8 mouse cellular contexts compared by ENCODE assay signal in genomic region chr8:85433017-85433393, GRCm38 (mm10). TPM values are rescaled to one million over a fixed set of nuclear protein-coding genes. Genes with fewer than 3 reads are reported as not detected.
DNase-seq lines count a peak whose midpoint lies in the region; ATAC-seq and TF ChIP-seq lines count a peak whose summit lies in the region.

No protein-coding gene starts in this region.

- no peaks in the 10 kb centered on the region for H3K36me3 ChIP-seq in limb, embryonic 11.5 days (ENCODE audit: control insufficient read depth, insufficient read depth, low read length)
- no peaks in the 10 kb centered on the region for H3K36me3 ChIP-seq in neural tube, embryonic 14.5 days (ENCODE audit: control insufficient read depth, insufficient read depth, low read length)

- intact Hi-C loops in left cerebral cortex, adult 2 months (cut with DNase I), result loop anchor here (2.0 kb wide), 1 partner anchor 20 kb away; no protein-coding TSS in a partner anchor
- intact Hi-C loops in left cerebral cortex, postnatal 36 days (cut with DNase I), result no loop called here

- 3% methylated on average over 6 of the region's 6 CpGs for WGBS in limb, embryonic 11.5 days
- WGBS in neural tube, embryonic 14.5 days, result 3% methylated on average over 6 of the region's 6 CpGs

- TF ChIP-seq POLR2A in embryonic fibroblast, embryonic 13.5 days (IDR thresholded peaks at IDR 0.05; ENCODE audit: low read depth, low read length), result no peak

- H3K4me3 ChIP-seq in left cerebral cortex, adult 2 months, result peak overlapping the region; percentile 75
- peak overlapping the region; percentile 13 for H3K4me3 ChIP-seq in embryonic fibroblast, embryonic 13.5 days (ENCODE audit: insufficient read depth, low read length)
- H3K4me3 ChIP-seq in limb, embryonic 11.5 days (ENCODE audit: low read depth, low read length), result peak overlapping the region; percentile 53
- H3K4me3 ChIP-seq in neural tube, embryonic 14.5 days (ENCODE audit: low read depth, low read length), result peak overlapping the region; percentile 83

- H3K9me3 ChIP-seq in limb, embryonic 11.5 days (ENCODE audit: control insufficient read depth, low read length), result no peaks in the 10 kb centered on the region
- no peaks in the 10 kb centered on the region for H3K9me3 ChIP-seq in neural tube, embryonic 14.5 days (ENCODE audit: control insufficient read depth, low read length)

- no peak for TF ChIP-seq CTCF in left cerebral cortex, adult 2 months (IDR thresholded peaks at IDR 0.05)
- no peak for TF ChIP-seq CTCF in embryonic fibroblast, embryonic 13.5 days (IDR thresholded peaks at IDR 0.05; ENCODE audit: borderline replicate concordance, insufficient read depth, low read length)

- H3K4me1 ChIP-seq in embryonic fibroblast, embryonic 13.5 days (ENCODE audit: control insufficient read depth, insufficient read depth, low read length), result no peaks in the 10 kb centered on the region
- peaks cover 9% of the 10 kb centered on the region; the same call in 1 of the 2 replicates for H3K4me1 ChIP-seq in limb, embryonic 11.5 days (ENCODE audit: control insufficient read depth, insufficient read depth, low read length)
- peaks cover 13% of the 10 kb centered on the region for H3K4me1 ChIP-seq in neural tube, embryonic 14.5 days (ENCODE audit: control insufficient read depth, insufficient read depth, low read length)

- H3K4me2 ChIP-seq in limb, embryonic 11.5 days (ENCODE audit: low read depth, severe bottlenecking), result peak overlapping the region; percentile 45
- H3K4me2 ChIP-seq in neural tube, embryonic 14.5 days (ENCODE audit: low read depth, low read length), result peak overlapping the region; percentile 17

- H3K27me3 ChIP-seq in limb, embryonic 11.5 days (ENCODE audit: control insufficient read depth, insufficient read depth, low read length), result no peaks in the 10 kb centered on the region
- no peaks in the 10 kb centered on the region for H3K27me3 ChIP-seq in neural tube, embryonic 14.5 days (ENCODE audit: control insufficient read depth, insufficient read depth, low read length)

- peak overlapping the region; percentile 80 for H3K27ac ChIP-seq in left cerebral cortex, adult 2 months
- H3K27ac ChIP-seq in embryonic fibroblast, embryonic 13.5 days (ENCODE audit: insufficient read depth, low read length), result peak overlapping the region; percentile 41; the same call in 1 of the 2 replicates
- H3K27ac ChIP-seq in limb, embryonic 11.5 days (replicated peaks; ENCODE audit: low read depth, low read length), result no peak overlapping the region; the same call in 1 of the 2 replicates
- peak overlapping the region; percentile 8 for H3K27ac ChIP-seq in neural tube, embryonic 14.5 days (ENCODE audit: low read depth, low read length)

- peak overlapping the region; percentile 47; the same call in 1 of the 2 replicates for H3K9ac ChIP-seq in limb, embryonic 11.5 days (ENCODE audit: low read length)
- no peak overlapping the region; the same call in 1 of the 2 replicates for H3K9ac ChIP-seq in neural tube, embryonic 14.5 days (replicated peaks; ENCODE audit: low read depth, low read length)

- DNase-seq in left cerebral cortex, adult 2 months (ENCODE audit: extremely low spot score in 1 of 2, low spot score in 2 of 2), result no peak
- no peak for DNase-seq in left cerebral cortex, adult 11 months (ENCODE audit: low spot score)
- no peak for DNase-seq in limb, embryonic 11.5 days (ENCODE audit: low spot score)
- DNase-seq in left cerebral cortex, postnatal 36 days (ENCODE audit: low spot score in 2 of 2), result no peak
- no peak for DNase-seq in gastrocnemius, postnatal 4 days (ENCODE audit: low spot score in 2 of 2)
- DNase-seq in adrenal gland, postnatal 14 days, result no peak

- peak; percentile 45; the same call in 1 of the 2 replicates for ATAC-seq in limb, embryonic 11.5 days (ENCODE audit: insufficient number of reproducible peaks, low FRiP score, low TSS enrichment, low read depth)
- ATAC-seq in neural tube, embryonic 14.5 days (ENCODE audit: low read depth), result peak; percentile 60

RNA-seq across cellular contexts. Expression of gene 4921524J17Rik, which starts 0.4 kb away (rescaled TPM):
- 10 to 100 TPM in 1 of 2 experiments, 1 to 10 TPM in 1; 9.0 to 13.2 TPM for total RNA-seq in left cerebral cortex, adult 2 months (2021)
- polyA plus RNA-seq in embryonic fibroblast, embryonic 13.5 days (2011; ENCODE audit: insufficient read length, low read depth, missing spikeins), result 54.5 and 62.5 TPM in 2 replicates
- polyA plus RNA-seq in limb, embryonic 11.5 days (2014; fragmentation: Nextera tagmentation; extraction: Ambion mirVana), result 45.0 and 48.8 TPM in 2 replicates
- polyA plus RNA-seq in neural tube, embryonic 14.5 days (2014; fragmentation: Nextera tagmentation; extraction: Ambion mirVana), result 35.9 and 42.7 TPM in 2 replicates
- total RNA-seq in left cerebral cortex, postnatal 36 days (2021), result 10 to 100 TPM; 11.1 to 14.2 TPM
- 10 to 100 TPM; 23.1 to 24.9 TPM for total RNA-seq in gastrocnemius, postnatal 4 days (2021)
- 35.9 and 38.1 TPM in 2 replicates for total RNA-seq in adrenal gland, postnatal 14 days (2021)

RNA-seq across cellular contexts. Expression of gene Mylk3, which starts 46.9 kb away (rescaled TPM):
- total RNA-seq in left cerebral cortex, adult 2 months (2021), result 1 to 10 TPM; 3.6 to 5.2 TPM
- polyA plus RNA-seq in embryonic fibroblast, embryonic 13.5 days (2011; ENCODE audit: insufficient read length, low read depth, missing spikeins), result 0.32 and 0.37 TPM in 2 replicates
- 1.4 and 1.7 TPM in 2 replicates for polyA plus RNA-seq in limb, embryonic 11.5 days (2014; fragmentation: Nextera tagmentation; extraction: Ambion mirVana)
- 0.27 and 0.37 TPM in 2 replicates for polyA plus RNA-seq in neural tube, embryonic 14.5 days (2014; fragmentation: Nextera tagmentation; extraction: Ambion mirVana)
- total RNA-seq in left cerebral cortex, postnatal 36 days (2021), result 1 to 10 TPM; 2.3 to 3.2 TPM
- total RNA-seq in gastrocnemius, postnatal 4 days (2021), result 1 to 10 TPM; 3.7 to 4.4 TPM
- 0.26 and 1.3 TPM in 2 replicates for total RNA-seq in adrenal gland, postnatal 14 days (2021)

RNA-seq across cellular contexts. Expression of gene Gpt2, which starts 59.4 kb away (rescaled TPM):
- total RNA-seq in left cerebral cortex, adult 2 months (2021), result 10 to 100 TPM; 62.7 to 70.0 TPM
- polyA plus RNA-seq in embryonic fibroblast, embryonic 13.5 days (2011; ENCODE audit: insufficient read length, low read depth, missing spikeins), result 36.9 and 49.3 TPM in 2 replicates
- polyA plus RNA-seq in limb, embryonic 11.5 days (2014; fragmentation: Nextera tagmentation; extraction: Ambion mirVana), result 62.5 and 73.6 TPM in 2 replicates
- 65.2 and 67.7 TPM in 2 replicates for polyA plus RNA-seq in neural tube, embryonic 14.5 days (2014; fragmentation: Nextera tagmentation; extraction: Ambion mirVana)
- total RNA-seq in left cerebral cortex, postnatal 36 days (2021), result 10 to 100 TPM; 56.3 to 60.1 TPM
- total RNA-seq in gastrocnemius, postnatal 4 days (2021), result 10 to 100 TPM; 33.9 to 36.6 TPM
- 91.9 and 135 TPM in 2 replicates for total RNA-seq in adrenal gland, postnatal 14 days (2021)

Comparison
In these comparisons a context has a peak if more than half of its experiments do, and no peak if none do; other contexts are left out.
1. H3K4me3 ChIP-seq: peak in every context shown above with its lines; median percentile 83 in neural tube, embryonic 14.5 days; 75 in left cerebral cortex, adult 2 months; 53 in limb, embryonic 11.5 days; 13 in embryonic fibroblast, embryonic 13.5 days.